Mouse (Mus musculus) layer of hippocampus, adult 18-20 months (tissue): ENCODE data around the gene Timm22. TPM values are rescaled to one million over a fixed set of nuclear protein-coding genes. Genes with fewer than 3 reads are reported as not detected.
A peak's percentile ranks its signal among the peaks of the same experiment; 100 is the strongest.

Experiments
- DNase-seq, 2 experiments: peaks; one replicate each; pipeline ENCODE4 v3.0.0; 2022; ENCODE audit warnings: low spot score in 2 of 2
- total RNA-seq, 2 experiments: library from RNA; stranded (reverse); gene quantifications; 2 replicates each; pipeline ENCODE4 v1.2.3; 2021

Gene Timm22
- total RNA-seq, 2 experiments from 2014 or later: 31.8 to 32.6 TPM

DNA sequence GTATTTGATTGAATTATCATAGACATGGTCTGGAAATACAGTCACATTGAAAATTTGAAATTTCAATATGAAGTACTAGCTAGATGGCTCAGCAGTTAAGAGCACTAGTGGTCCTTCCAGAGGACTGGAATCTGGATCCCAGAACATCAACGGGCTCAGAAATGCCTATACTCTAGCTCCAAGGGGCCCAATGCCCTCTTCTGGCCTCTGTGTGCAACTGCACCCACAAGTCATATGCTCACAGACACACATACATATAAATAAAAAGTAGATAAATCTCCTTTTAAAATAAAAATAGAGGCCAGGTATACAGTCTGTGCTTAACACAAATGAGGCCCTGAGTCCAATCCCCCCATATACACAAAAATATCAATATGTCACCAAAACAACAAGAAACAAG lies 19.7 kb upstream of the Timm22 start:
- no peak for DNase-seq

DNA sequence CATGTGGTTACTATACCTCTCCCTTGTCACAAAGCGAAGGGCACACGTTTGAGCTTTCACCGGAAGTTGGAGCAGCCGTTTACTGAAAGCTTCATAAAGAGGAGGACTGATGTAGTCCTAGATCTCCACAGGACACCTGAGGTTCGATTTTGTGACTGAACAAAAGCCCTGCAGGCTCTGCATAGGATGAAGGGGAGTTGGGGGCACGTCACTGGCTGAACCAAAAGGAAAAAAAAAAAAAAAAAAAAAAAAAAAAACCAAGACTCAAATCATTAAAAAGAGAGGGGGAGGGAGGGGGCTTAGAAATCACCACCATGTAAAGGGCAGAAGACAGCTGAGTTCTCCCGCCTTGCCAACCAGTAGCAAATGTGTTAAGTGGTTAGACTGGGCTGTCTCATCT lies 18.0 kb upstream of the Timm22 start:
- DNase-seq: no peak

DNA sequence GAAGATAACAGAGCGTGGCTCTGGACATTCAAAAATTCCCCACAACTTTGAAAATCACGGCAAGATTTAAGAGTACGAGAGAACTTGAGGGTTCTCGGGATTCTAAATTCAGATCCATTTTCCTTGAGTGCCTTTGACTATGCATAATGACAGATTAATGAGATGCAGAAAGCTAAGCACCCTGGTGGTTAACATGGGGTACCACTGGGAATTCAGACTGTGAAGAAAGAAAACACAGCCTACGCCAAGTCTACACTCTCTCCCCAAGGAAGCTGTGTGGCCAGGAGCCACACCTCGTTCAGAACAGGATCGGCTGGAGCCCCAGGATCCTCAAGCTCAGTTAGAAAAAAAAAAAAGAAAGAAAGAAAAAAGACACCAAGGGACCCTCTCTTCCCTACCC lies 14.2 kb upstream of the Timm22 start:
- DNase-seq: no peak

DNA sequence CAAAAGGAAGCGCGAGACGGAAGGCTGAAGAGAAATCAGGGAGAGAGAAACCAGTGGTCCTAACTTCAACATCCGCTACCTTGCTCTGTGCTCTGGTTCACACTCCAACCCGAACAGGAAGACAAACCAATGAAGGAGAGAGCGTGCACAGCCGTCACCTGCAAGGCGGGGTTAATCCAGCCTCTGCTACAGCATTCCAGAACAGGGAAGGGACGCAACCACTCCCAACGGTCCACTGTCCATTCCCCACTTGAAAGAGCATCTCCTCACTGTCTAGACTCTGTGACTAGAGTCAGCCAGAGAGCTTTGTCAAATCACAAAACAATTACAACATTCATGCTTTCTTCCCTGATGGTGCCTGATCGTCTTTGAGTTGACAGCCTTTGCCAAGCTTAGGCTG lies 13.8 kb upstream of the Timm22 start:
- no peak for DNase-seq

DNA sequence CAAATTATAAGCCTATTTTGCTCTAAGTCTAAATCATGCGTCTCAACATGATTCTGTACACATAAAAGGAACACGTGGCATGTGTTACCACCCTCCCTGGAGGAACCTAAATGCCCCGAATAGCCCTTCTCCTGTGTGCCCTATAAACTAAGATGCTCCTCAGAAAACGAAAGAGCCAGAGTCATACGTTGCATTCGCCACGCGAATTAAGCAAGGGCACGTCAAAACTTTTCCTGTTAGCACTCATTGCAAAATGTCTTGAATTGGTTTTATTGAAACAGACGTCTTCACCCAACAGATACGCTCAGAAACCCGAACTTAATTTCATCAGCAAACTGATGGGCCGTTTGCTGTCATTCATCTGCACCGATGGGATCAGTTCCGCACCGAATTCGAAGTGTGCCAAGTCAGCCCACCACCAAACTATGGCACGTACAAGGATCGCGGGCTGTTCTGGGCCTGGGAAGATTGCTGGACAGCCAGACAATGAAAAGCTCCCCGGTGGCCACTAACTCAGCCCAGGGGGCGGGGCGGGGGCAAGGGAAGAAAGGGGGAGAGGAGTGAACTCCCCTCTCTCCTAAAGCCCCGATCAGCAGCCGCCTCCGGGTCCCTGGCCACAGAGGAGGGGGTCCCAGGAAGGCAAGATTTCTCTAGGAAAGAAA lies 9.0 kb upstream of the Timm22 start:
- no peak for DNase-seq

DNA sequence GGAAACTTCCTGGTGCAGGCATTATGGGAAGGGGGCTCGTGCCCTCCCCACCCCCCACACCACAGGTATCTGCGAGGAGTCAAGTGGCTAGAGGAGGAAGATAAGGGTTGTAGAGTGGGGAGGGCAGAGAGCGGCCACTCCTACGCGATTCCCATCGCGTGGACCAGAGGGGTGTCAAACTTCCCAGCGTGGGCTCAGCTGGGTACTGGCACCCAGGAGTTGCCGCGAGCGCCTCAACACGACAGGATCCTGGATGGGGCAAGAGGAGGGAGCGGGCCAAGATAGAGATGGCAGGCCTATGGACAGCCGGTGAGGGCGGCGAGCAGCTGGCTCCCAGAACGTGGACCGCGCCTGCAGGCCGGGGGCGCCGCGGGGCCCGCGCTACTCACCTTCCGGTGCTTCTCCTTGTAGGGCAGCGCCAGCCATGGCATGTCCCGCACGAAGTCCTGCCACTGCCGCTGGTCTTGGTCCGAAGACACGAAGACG lies 8.4 kb upstream of the Timm22 start:
- DNase-seq: no peak

DNA sequence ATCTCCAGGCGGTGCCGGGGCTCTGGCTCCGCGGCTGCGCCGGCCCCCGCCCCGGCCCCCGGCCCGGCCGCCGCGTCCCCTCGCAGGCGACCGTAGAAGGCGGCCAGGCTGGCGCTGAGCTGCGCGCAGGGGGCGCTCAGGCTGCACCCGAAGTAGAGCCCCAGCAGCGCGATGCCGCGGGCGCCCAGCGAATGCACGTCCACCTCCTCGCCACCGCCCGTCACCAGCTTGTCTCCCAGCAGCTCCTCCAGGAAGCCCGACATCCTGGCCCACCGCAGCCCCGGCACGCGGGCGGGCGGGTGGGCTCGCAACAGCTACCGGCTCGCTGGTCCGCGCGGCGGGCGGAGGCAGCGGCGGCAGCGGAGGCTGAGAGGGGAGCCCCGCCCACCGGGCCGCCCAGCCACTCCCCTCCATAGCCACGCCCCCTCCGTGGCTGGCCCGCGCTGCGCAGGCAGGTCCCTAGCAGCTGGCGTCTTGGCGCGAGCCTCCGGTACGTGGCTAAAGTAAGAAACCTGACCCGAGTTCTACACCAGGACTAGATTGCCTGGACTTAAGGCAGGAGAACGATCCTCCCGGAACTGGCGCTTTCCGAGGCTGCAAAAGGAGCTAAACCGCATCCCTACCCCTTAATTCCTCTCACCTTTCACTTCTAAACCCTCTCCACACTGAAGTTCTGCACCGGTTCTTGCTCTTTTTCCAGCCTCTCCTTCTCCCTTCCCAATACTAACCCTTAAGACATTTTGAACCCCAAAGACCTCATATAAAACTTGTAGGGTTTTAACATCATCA lies 7.8 kb upstream of the Timm22 start, which contains the start of gene Nxn:
Gene Nxn, minus strand, starts transcription at position 343 of the 789 bp plus-strand sequence.
- DNase-seq: peak in 1 of 2 experiments; percentile 71

DNA sequence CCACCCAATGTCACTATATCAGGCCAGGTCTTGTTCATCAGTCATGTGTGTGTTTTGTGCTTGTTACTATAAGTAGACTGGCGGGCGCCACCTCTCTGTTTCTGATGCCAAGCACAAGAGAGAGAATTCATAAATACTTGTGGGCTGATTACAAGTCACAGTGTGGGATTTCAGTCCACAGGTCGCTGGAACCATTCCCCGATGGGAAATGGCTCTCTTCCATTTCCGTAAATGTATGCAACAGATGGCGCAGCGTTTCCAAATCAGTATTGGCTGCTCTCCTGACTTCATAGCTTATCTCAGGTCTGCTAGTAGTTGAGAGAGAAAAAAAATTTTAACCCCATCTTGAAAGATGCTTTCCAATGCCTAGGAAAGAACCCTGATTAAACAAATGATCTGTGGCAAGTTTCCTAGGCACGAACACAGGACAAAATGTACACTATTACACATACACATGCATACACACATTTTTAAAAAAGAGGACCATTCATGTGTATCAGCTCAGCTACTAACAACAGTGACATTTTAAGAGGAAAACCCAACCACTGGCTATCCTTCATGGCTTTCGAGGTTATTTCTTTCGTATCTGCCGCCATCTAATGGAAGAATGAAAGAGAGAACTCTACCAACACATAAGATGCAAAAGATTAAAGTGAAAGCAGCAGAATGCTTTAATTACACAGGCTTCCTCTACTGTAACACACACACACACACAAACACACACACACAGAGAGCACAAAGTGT lies 7.0 kb upstream of the Timm22 start:
- DNase-seq: peak in 1 of 2 experiments; percentile 57

DNA sequence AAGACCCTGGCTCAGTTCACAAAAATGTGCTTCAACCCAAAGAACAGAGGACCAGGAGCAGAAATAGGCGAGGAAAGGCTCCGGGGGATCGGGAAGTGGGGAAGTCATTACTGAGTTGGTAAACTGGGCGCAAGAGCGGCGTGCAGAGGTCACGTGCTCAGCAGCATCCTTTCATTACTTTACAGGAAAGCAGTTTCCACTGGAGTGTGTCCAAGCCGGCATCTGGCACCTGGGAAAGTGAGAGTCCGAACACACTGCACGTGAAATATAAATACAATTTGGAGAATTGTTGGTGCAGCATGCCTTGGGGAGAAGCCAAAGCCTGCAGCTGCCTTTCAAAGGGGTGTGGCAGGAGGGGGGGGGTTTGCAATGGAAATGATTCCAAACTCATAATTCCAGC lies 5.4 kb upstream of the Timm22 start:
- no peak for DNase-seq

DNA sequence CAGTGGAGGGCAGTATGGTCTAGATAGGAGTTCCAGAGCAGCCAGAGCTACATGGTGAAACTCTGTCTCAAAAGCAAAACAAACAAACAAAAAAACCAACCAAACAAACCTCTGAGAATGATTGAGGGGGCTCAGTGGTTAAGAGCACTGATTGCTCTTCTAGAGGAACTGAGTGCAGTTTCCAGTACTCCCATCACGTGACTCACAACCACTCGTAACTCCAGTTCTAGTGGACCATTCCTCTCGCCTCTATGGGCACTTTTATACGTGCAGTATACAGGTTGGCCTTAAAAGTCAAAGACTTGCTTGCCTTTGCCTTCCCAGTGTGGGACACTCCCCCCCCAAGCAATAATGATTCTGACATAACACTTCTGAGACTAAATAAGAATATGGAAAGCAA lies 1.6 kb upstream of the Timm22 start:
- no peak for DNase-seq

DNA sequence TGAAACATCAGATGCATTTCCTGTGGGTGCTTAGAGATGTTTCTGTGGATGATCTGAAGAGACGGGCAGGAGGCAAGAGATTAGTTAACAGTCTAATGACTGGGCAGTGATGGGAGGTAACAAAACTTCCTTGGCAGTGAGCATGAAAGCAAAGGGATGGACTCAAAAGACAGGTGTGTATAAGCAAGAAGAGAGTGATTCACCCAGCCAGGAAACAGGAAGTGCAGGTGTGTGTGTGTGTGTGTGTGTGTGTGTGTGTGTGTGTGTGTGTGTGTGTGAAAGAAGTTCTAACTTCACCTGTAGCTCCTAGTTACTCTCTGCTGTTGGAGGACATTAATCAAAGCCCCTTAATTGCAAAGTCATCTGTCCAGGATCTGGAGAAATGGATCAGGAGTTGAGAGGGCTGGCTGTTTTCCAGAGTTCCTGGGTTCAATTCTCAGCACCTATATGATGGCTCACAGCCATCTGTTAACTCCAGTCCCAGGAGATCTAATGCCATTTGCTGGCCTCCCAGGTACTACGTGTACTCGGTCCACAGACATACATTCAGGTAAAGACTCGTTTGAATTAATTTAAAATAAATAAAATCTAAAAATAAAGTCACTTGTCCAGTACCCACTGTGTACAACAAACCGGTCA lies 1.0 kb upstream of the Timm22 start:
- no peak for DNase-seq

DNA sequence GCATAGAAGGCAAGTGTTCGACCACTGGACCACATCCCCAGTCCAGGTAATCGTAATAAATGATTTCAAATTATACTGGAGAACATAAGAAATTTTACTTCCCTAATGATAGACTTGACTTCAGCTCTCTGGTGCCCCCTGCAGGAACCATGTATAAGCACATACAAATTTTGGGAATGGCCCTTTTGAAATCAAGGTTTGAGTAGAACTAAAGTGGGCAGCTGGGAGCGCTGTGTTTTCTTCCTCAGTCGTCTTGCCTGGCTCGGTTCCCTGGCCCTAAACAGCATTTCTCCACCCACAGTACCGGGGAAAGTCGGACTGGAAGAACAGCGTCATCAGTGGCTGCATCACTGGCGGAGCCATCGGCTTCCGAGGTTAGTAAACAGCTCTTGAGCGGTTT lies 4.1 kb downstream of the Timm22 start:
- DNase-seq: peak in 1 of 2 experiments; percentile 61

DNA sequence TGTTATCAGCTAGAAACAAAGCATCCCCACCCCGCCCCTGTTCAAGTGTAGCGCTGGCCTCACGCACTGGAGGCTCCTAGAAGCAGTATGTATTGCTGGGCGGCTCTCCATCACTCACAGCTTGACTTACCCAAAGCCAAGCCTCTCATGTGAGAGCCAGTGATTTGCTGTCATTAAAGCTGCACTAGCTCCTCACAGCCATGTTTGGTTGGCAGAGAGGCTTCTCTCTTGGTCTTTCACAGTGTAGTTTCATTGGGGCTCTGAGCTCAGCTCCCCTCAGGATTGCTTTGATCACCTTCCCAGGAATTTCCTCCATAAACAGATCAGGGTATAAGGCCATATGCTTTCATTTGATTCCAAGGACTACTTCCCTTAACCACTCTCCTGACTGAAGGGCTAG lies 6.5 kb downstream of the Timm22 start:
- no peak for DNase-seq

DNA sequence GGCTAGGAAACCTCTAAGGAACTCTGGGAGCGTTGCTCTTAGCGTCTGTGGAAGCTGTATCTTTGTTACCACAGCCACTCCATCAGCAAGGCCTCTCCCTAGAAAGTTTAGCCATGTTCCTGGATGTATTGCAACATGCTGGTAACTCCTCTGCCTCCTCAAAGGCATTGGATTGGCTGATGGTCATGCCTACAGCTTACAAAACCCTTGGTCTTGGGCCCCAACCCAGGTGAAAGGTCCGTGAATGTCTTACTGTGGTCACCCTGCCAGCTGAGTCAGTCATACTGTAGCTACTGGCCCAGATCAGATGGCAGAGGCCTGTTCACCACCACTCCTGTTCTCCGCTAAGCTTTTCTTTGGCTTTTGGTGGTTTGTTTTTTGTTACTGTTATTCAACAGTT lies 8.2 kb downstream of the Timm22 start:
- DNase-seq: no peak

DNA sequence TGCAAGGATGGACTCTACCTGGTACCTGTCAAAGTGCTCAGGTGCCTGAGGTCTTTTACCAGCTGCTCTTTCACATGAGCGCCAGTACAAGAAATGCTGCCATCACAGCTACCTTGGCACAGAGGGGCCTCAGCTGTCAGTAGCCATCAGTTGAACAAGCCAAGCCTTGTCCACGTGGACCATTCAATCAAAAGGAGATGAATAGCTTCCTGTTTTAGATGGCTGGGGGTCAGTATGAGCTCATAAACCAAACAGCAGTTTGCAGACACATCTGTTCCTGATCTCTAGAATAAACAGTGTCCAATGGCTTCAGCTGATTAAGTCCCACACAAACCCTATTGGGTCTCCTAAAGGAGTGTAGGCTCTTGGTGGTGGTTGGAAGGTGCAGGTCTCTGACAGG lies 9.2 kb downstream of the Timm22 start:
- DNase-seq: no peak

DNA sequence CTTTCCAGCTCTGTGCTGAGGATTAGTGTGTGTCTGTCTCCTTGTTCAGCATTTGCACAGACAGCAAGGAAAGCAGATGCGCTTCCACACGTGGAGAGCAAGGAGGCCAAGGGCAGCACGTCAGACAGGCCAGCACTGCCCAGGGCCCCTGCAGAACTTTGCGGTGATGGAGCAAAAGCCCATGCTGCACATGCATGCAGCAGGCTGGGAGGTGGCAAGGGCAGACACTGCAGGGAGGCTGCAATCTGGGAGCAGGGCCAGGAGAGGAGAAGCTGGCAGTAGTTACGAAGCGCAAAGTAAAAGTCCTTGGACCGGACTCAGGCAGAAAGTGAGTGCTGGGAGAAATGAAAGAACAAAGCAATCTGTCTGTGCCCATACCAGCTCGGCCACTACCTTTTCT lies 11.7 kb downstream of the Timm22 start:
- DNase-seq: peak in 1 of 2 experiments; percentile 66

DNA sequence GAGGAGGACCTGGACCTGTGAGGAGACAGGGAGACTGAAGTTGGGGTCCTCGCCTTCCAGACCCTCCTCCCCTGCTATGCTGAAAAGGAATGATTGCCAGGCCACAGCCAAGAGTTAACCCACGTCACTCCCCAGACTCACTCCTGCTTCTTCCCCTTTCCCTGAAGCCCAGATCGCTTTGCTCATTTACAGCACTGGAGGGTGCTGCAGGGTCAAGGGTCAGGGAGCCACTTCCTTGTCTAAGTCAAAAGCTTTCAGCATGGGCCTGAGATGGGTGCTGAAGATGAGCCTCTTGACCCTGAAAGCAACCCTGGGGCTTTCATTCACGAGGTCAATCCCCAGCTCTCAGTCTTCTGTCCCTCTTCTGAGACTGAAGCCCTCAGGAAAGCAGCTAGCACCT lies 12.4 kb downstream of the Timm22 start:
- DNase-seq: no peak

DNA sequence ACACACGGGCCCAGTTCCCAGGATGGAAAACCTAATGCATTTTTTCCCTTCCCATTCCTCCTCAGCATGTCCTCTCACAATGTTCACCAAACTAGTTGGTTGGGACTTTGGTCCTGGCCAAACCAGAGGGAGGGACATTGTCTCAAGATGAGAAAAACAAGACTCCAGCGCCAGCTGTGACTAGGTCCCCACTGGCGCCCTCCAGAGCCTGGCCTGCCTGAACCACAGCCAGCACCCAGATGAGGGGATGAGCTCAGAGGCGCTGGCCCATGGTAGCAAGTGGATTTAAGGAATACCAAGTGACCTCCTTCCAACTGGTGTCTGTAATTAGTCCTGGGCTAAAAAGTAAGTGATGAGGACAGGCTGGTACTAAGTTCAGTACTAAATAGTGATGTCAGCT lies 14.1 kb downstream of the Timm22 start:
- DNase-seq: no peak

DNA sequence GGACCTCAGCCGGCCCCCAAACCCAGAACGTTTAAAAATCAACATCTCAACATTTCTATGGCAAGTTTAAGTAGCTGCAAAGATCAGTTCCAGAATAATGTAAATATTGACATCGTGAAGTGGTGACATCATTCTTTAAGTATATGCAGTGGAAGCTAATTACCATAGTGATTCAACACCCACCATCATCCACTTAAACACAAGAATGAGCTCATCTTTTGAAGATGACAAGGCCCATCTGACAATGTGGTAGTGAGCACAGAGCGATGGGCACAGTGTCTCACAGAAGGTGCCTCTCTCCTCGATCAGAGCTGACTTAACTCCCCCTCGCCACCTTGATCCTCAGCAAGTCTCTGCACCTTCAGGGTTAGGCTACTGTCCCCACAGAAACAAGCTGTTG lies 19.0 kb downstream of the Timm22 start:
- peak in 1 of 2 experiments; percentile 34 for DNase-seq

DNA sequence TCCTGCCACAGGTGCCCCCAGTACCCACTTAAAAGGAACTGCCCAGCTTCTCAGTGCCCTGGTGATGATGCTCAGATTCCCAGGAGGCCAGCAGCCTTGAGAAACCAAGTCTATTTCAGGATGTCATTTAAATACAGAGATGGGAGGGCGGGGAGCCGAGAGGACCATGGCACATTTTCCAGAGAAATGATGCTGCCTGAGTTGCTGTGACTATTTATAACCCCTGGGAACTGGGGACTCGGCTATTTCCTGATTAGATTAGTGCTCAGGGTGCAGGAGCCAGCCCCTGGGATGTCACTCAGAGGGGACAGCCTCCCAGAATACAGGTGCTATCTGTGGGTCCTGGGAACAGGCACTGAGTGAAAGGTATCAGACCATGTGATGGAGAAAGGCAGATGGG lies 21.0 kb downstream of the Timm22 start:
- no peak for DNase-seq

DNA sequence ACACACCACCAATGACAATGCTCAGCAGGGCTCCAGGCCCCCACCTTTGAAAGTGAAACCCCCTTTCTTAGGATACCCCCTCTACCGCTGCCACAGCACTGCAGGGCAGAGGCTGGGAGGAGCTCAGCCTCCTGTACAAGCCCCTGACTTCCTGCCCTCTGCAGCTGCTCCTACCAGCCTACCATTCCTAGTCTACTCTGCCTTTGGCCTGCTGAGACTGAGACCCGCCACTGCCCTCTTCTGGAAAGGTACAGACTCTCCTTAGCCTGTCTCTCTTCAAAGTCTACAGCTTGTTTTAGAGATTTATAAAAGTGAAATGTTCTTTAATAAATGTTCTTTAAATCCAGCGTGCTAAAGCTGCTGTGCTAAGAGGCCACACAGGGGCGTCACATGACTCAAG lies 22.3 kb downstream of the Timm22 start:
- no peak for DNase-seq

DNA sequence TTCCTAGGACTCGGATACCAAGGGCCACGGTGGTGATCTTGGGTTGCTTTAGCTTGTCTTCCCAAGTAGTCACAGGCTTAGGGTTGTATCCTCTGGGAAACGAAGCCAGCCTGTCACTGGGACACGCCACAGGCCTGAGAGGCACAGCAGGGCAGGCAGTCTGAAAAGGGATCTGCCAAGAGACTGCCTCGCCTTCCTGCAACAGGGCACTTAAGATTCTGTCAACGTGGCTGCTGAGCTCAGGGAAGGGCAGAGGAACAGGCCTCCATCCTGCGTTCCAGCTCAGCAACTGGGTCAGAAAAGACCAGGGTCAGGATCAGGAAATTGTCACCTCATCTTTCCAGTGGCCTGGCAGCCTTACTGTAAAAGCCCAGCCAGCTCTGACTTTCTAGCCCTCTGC lies 22.8 kb downstream of the Timm22 start:
- DNase-seq: no peak
